Mouse (Mus musculus) inflammation-experienced regulatory T-cells, adult 6 months (primary cell): Measurements from ENCODE around the gene Vmn1r233. TPM values are rescaled to one million over a fixed set of nuclear protein-coding genes. Genes with fewer than 3 reads are reported as not detected.

Experiments
- ATAC-seq: one replicate; pipeline ENCODE4 v1.8.0; 2017
- polyA plus RNA-seq, 3 experiments: library from polyadenylated mRNA; unstranded; fragments of 100-300 nt; shearing (Covaris generic); gene quantifications; one replicate each; pipeline ENCODE4 v1.2.1; 2017

The Vmn1r233 gene
- polyA plus RNA-seq, result under 1 TPM in 2 of 3 experiments, not detected in 1; 0.09 to 0.12 TPM

GRCm38 (mm10) chr17:20996364-20996763, at the start of gene Vmn1r233:
Gene Vmn1r233 (minus strand): TSS chr17:20996464.
- no peak for ATAC-seq

- no peak for ATAC-seq
These were observed 22.3 kb upstream of the Vmn1r233 start for GRCm38 (mm10) chr17:21018410-21019080.

DNA sequence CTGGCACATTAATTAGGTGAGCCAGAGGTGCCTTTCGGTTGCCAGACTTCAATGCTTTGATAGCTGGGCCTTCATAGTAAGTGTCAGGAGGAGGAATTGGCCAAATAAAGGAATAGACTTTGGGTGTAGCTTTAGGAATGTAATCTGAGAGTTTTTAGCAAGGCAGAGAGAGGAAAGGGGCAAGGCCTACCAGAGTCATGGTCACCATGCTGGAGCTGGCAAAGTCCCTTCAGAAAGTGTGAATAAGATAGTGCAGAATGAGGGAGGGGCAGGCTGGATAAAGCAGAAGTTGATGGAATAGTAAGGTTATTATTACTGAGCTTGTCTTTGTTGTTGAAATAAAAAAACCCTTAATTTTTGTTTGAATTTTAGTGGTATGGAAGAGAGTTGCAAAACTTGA, 13.5 kb upstream of the Vmn1r233 start:
- no peak for ATAC-seq

DNA sequence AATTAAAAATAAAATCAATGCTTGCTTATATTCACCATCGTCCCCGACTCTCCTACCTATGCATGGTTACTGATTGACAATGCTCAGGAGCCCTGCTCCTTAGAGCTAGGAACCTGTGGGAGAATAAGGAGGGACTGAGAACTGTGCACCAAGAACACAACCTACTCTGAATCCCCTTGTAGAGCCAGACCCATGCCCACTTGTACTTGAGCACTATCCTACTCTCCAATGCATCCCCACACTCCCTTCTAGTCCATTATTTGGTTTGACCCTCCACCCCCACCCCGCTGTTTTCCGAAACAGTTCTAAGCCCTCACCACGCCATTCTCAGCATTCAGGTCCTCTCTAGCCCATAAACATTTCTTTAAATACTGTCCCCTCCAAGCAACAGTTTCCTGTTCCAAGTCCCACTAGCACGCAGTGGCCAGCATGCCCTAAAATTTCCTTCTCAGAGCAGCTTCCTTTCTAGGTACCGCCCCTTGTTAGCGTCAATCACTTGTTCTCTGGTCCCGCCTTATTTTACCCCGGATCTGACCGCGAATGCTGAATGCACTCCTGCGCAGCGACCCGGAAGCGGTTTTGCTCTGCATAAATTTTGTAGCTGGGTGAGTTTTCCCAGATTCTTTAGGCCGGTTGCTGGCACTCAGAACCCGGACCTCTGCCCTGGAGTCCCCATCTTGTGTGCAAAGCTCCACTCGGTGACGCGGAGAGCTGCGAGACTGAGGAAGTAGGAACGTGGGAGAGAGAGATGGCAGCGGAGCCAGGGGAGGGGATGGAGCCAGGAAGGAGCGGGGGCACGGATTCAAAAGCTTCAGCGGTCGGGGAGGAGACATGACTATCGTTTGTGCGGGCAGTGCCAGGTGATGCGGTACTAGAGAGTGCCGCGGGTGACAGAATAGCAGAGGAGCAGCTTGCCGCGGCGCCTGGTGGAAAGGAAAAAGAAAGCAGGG, 12.4 kb upstream of the Vmn1r233 start, which contains the start of gene Zfp160:
TSS of gene Zfp160 (plus strand) at position 522 of the 950 bp plus-strand sequence.
- peak; percentile 99 for ATAC-seq

DNA sequence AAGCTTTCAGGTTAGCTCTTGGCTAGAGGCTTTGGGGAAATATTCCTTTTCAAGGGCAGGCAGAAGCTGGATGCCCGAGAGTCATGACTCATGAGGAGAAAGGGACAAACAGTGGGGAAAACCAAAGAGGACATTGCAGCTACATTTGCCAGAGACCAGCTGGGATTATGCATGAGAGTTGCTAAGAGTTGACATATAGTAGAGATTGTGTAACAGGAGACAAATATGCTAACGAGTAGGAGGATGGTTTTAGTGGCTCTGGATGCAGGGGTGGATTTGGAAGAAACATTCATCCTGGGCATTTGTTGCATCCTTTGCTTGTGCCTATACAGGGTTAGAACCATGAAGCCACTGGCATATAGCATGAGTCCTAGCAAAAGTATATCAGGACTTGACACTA, 2.5 kb downstream of the Vmn1r233 start:
- no peak for ATAC-seq

- ATAC-seq, result no peak
These were observed 29.6 kb downstream of the Vmn1r233 start for GRCm38 (mm10) chr17:20966681-20967080.

GRCm38 (mm10) chr17:20965421-20965820, 30.8 kb downstream of the Vmn1r233 start:
- no peak for ATAC-seq

DNA sequence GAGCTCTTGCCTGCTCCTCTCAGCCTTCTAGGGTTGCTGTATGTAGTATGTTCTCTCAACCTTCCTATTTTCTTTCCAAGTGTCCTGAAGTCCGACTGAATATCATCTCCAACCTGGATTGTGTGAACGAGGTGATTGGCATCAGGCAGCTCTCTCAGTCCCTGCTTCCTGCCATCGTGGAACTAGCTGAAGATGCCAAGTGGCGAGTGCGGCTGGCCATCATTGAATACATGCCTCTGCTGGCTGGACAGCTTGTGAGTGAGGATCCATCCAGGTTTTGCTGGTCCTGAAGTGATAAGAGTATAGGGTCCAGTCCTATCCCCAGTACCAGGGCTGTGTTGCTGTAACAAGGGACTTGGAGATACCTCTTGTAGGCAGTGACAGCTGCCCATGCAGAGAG, 35.9 kb downstream of the Vmn1r233 start:
- no peak for ATAC-seq

- no peak for ATAC-seq
These were observed 49.6 kb downstream of the Vmn1r233 start for GRCm38 (mm10) chr17:20946636-20947035.

- no peak for ATAC-seq
These were observed 50.2 kb downstream of the Vmn1r233 start for GRCm38 (mm10) chr17:20946026-20946565.

DNA sequence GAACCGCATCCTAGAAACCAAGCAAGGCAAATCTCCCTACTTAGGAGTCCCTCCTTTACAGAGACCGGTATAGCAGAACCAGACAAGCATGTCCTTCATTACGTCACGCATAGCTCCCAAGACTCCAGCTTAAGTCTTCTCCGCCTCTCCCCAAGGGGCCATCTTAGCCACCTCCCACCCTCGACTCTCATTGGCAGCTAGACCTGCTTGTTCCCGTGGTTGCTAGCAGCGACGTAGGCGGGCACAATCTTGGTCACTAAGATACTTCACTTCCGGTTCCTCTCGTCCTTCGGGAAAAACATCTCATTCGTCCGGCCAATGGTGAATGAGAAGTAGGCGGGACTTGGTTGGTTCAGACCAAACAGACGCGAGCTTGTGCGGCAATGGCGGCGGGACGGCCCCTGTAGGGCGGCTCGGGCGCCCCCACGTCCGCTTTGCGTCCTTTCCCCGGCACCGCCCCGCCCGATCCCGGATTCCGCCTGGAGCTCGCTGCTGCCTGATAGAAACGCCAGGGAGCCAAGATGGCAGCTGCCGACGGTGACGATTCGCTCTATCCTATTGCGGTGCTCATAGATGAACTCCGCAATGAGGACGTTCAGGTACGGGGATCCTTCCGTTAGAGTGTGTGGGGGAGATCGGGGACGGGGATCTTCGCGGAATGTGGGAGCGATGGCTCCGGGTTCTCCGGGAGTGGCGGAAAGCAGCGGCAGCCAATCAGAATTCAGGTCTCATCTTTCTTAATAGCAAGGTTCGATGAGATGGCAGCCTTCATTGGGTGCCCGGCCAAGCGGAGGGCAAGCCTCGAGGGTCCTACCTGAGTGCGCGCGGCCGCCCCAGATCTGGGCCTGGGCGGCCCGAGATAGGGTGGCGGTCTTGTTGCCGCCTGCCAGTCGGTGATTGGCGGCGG, 51.0 kb downstream of the Vmn1r233 start, which contains the start of gene Ppp2r1a:
TSS of gene Ppp2r1a (plus strand) at position 327 of the 907 bp plus-strand sequence.
- peak; percentile 94 for ATAC-seq

DNA sequence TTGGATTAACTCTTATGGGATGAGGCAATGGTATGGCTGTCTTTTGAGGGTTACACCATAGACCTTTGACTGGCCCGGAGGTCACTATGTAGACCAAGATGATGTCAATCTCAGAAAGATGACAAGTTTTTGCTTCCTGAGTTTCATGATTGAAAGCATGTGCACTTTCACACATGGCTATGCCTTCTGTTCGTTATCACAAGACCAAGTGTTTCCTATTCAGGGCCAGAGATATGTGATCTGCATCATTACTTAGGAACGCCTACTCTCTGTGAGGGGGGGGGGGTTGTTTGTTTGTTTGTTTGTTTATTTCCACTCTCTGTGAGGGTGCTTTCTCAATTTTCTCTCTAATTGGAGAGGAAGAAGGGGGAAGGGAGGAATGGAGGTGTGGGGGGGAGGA, 52.0 kb downstream of the Vmn1r233 start:
- no peak for ATAC-seq

Other genes with a start within 250 kb of the Vmn1r233 start
- not detected for gene Vmn1r228, start 210.3 kb downstream of the Vmn1r233 start, polyA plus RNA-seq
- under 1 TPM in 2 of 3 experiments, not detected in 1; 0.04 TPM for gene Vmn1r229, start 184.9 kb downstream of the Vmn1r233 start, polyA plus RNA-seq
- not detected for gene Vmn1r230, start 156.0 kb downstream of the Vmn1r233 start, polyA plus RNA-seq
- gene Vmn1r231, start 91.4 kb downstream of the Vmn1r233 start, polyA plus RNA-seq, result under 1 TPM in 1 of 3 experiments, not detected in 2; 0.16 TPM
- gene Vmn1r232, start 76.8 kb downstream of the Vmn1r233 start, polyA plus RNA-seq, result not detected
- gene Ppp2r1a, start 51.2 kb downstream of the Vmn1r233 start, polyA plus RNA-seq, result 100 to 1,000 TPM; 187 to 252 (median 198) TPM
- gene Zfp160, start 12.4 kb upstream of the Vmn1r233 start, polyA plus RNA-seq, result 10 to 100 TPM; 17.0 to 25.8 (median 23.2) TPM
- gene Vmn1r234, start 229.6 kb upstream of the Vmn1r233 start, polyA plus RNA-seq, result not detected